Mouse (Mus musculus) E14TG2a.4 (cell line): ENCODE results near the gene Irgm2.

Experiments
- CTCF ChIP-seq: conservative IDR thresholded peaks from 2 replicates; pipeline ENCODE4 v1.5.1; 2014; ENCODE audit warnings: low read length
- POU5F1 ChIP-seq: IDR thresholded peaks from 2 replicates; pipeline ENCODE4 v1.6.1; 2014; ENCODE audit warnings: low read length, borderline replicate concordance

DNA sequence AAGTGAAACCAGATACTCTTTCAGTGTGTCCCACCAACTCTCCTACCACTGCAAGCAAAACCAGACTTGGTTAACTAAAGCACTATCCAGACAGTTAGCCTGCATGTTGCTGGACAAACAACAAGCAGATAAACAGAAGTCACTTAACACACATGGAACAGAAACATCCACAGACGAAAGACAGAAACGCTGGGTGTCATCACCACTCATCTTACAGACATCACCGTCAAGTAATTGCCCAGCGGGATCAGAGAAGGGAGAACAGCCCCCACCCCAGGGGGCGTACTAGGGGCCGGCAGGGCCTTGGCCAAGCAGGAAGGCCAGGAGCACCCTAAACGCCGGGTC, 31.6 kb upstream of the Irgm2 start:
- TF ChIP-seq CTCF, result no peak
- TF ChIP-seq POU5F1, result no peak
